Mouse (Mus musculus) myocyte (in vitro differentiated cells): Measurements from ENCODE around the gene Slc25a29. TPM values are rescaled to one million over a fixed set of nuclear protein-coding genes. Genes with fewer than 3 reads are reported as not detected.
"Not testable (repeated sequence)": the region's sequence is repeated elsewhere in the genome, so short reads cannot be mapped to it uniquely, and the experiment has no call there.

Source experiments
- H3K27me3 ChIP-seq: one replicate; pipeline ENCODE4 v1.6.1; 2011; ENCODE audit not compliant: control insufficient read depth, insufficient read depth, insufficient read length
- H3K36me3 ChIP-seq: one replicate; pipeline ENCODE4 v1.6.1; 2011; ENCODE audit not compliant: control insufficient read depth, insufficient read depth
- H3K4me2 ChIP-seq: one replicate; pipeline ENCODE4 v1.6.1; 2011; ENCODE audit warnings: low read depth, control low read depth
- H3K4me3 ChIP-seq: one replicate; pipeline ENCODE4 v1.5.1; 2011; ENCODE audit warnings: mild to moderate bottlenecking, control low read depth, moderate library complexity
- H3K79me2 ChIP-seq: one replicate; pipeline ENCODE4 v1.6.1; 2011; ENCODE audit not compliant: control insufficient read depth, insufficient read depth
- H3ac ChIP-seq: one replicate; pipeline ENCODE4 v1.6.1; 2011; ENCODE audit not compliant: control insufficient read depth, insufficient read length
- CEBPB ChIP-seq: IDR thresholded peaks from 2 replicates; pipeline ENCODE4 v1.6.1; 2011; ENCODE audit warnings: mild to moderate bottlenecking, moderate library complexity; ENCODE audit not compliant: poor library complexity, insufficient read depth, severe bottlenecking
- E2F4 ChIP-seq: IDR thresholded peaks from one replicate; pipeline ENCODE4 v1.6.1; 2011; ENCODE audit warnings: mild to moderate bottlenecking, control low read depth, moderate library complexity; ENCODE audit not compliant: insufficient read depth
- MAX ChIP-seq: IDR thresholded peaks from one replicate; pipeline ENCODE4 v1.6.1; 2011; ENCODE audit warnings: low read depth, mild to moderate bottlenecking, control low read depth
- MYOD1 ChIP-seq, 3 experiments: IDR thresholded peaks; one replicate each; pipeline ENCODE4 v1.6.1; 2011; ENCODE audit warnings: control low read depth in 2 of 3, low read depth in 2 of 3, mild to moderate bottlenecking in 2 of 3, moderate library complexity in 1 of 3; ENCODE audit not compliant: insufficient read length in 2 of 3, control insufficient read depth in 1 of 3
- MYOG ChIP-seq, 3 experiments: IDR thresholded peaks; one replicate each; pipeline ENCODE4 v1.6.1; 2011; ENCODE audit warnings: control low read depth in 2 of 3, low read depth in 2 of 3, mild to moderate bottlenecking in 2 of 3; ENCODE audit not compliant: insufficient read length in 2 of 3, control insufficient read depth in 1 of 3, insufficient read depth in 1 of 3
- POLR2A ChIP-seq: IDR thresholded peaks from one replicate; pipeline ENCODE4 v1.6.1; 2011; ENCODE audit warnings: low read depth, mild to moderate bottlenecking, control low read depth, moderate library complexity; ENCODE audit not compliant: insufficient read length
- POLR2AphosphoS2 ChIP-seq: IDR thresholded peaks from one replicate; pipeline ENCODE4 v1.6.1; 2011; ENCODE audit warnings: low read depth, control low read depth; ENCODE audit not compliant: insufficient read length
- REST ChIP-seq: IDR thresholded peaks from one replicate; pipeline ENCODE4 v1.6.1; 2011; ENCODE audit warnings: mild to moderate bottlenecking, control low read depth, moderate library complexity; ENCODE audit not compliant: insufficient read depth, insufficient read length
- SRF ChIP-seq: IDR thresholded peaks from one replicate; pipeline ENCODE4 v1.6.1; 2011; ENCODE audit warnings: low read depth; ENCODE audit not compliant: control insufficient read depth, insufficient read length
- TCF12 ChIP-seq: IDR thresholded peaks from one replicate; pipeline ENCODE4 v1.6.1; 2011; ENCODE audit warnings: mild to moderate bottlenecking, control low read depth; ENCODE audit not compliant: poor library complexity, insufficient read depth, severe bottlenecking
- TCF3 ChIP-seq: IDR thresholded peaks from one replicate; pipeline ENCODE4 v1.6.1; 2011; ENCODE audit warnings: low read depth, control low read depth; ENCODE audit not compliant: insufficient read length
- USF1 ChIP-seq: IDR thresholded peaks from one replicate; pipeline ENCODE4 v1.6.1; 2011; ENCODE audit warnings: low read depth, mild to moderate bottlenecking, control low read depth, moderate library complexity
- polyA plus RNA-seq: library from polyadenylated mRNA; unstranded; fragments of >200 nt; fragmentation: generic; extraction: Trizol; gene quantifications from one replicate; pipeline ENCODE4 v1.2.1, GENCODE M21; 2012; ENCODE audit warnings: missing spikeins

Slc25a29 gene
- polyA plus RNA-seq, 1 experiment = 20.9 TPM

DNA sequence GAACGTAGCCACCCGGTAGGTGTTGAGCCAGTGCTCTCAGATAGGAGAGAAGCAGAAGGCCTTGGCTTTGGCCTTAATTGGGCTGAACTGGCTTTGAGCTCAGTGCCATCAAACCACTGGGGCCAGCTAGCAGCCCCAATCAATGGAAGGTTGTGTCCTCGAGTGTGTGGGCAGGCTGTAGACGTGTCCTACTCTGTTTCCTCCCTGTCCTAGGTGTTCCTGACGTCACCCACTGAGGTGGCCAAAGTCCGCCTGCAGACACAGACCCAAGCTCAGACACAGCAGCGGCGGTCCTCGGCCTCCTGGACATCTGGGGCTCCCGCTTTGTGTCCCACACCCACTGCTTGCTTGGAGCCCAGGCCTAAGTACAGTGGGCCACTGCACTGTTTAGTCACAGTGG lies 19.4 kb upstream of the Slc25a29 start:
- no peaks in the 10 kb centered on the region for H3K79me2 ChIP-seq
- TF ChIP-seq MYOD1 (IDR thresholded peaks at IDR 0.05; ENCODE audit: control insufficient read depth in 1 of 3, insufficient read length in 2 of 3, low read depth in 2 of 3) (no peak), TCF3 (no peak), CEBPB (no peak), REST (no peak), MYOG (IDR thresholded peaks at IDR 0.05; ENCODE audit: control insufficient read depth in 1 of 3, insufficient read depth in 1 of 3, insufficient read length in 2 of 3, low read depth in 2 of 3) (no peak), USF1 (no peak), MAX (no peak), SRF (no peak), POLR2A (no peak), POLR2AphosphoS2 (no peak)
- no peak overlapping the region for H3K4me2 ChIP-seq
- no peaks in the 10 kb centered on the region for H3K27me3 ChIP-seq
- no peak overlapping the region for H3K4me3 ChIP-seq
- no peaks in the 10 kb centered on the region for H3K36me3 ChIP-seq
- no peak overlapping the region for H3ac ChIP-seq

DNA sequence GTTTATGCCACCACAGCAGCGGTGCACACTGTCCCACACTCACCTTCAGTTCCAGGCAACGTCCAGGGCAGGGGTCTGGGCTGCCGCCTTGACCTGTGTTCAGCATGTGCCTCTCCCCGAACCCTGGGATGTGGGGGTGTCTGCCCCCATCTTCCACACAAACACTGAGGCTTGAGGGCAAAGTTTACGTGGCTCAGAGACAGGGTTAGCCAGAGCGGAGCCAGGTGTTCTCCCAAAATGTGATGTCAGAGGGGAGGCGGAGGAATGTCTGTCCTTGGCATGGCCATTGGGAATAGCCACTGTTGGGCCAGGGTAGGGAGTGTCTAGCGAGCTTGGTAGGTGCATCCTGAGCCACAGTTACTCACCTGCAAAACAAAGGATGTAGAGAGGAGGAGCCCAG lies 17.1 kb upstream of the Slc25a29 start:
- H3K79me2 ChIP-seq = no peaks in the 10 kb centered on the region
- H3K4me3 ChIP-seq = no peak overlapping the region
- no peak overlapping the region for H3ac ChIP-seq
- H3K27me3 ChIP-seq = no peaks in the 10 kb centered on the region
- TF ChIP-seq REST (no peak), CEBPB (no peak)
- H3K36me3 ChIP-seq = no peaks in the 10 kb centered on the region
- no peak overlapping the region for H3K4me2 ChIP-seq

- H3K4me2 ChIP-seq = no peak overlapping the region
These were observed 15.2 kb upstream of the Slc25a29 start for GRCm38 (mm10) chr12:108850886-108851285.

DNA sequence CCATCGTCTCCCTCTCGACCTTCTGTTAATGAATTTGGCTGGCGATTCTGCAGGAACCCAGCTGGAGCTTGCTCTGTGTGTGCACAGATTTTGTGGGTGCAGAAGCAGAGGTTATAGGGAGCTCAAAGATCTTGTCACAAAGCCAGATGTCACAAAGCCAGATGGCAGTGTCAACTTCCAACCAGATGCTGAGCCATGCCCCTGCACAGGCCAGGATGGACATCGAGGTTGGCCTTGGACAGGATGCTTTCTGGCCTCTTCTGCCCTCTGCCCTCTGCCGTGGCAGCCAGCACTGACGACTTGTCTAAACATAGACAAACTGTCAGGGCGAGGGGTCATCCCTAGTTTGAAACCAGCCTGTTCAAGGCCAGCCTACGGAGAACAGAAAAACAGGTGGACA lies 14.4 kb upstream of the Slc25a29 start:
- Histone ChIP-seq H3K79me2 (no peaks in the 10 kb centered on the region), H3K27me3 (no peaks in the 10 kb centered on the region), H3K4me3 (no peak overlapping the region), H3K36me3 (no peaks in the 10 kb centered on the region), H3ac (no peak overlapping the region), H3K4me2 (no peak overlapping the region)
- no peak for TF ChIP-seq REST
- no peak for TF ChIP-seq TCF12
- no peak for TF ChIP-seq TCF3

More at GRCm38 (mm10) chr12:108850886-108851285, 15.2 kb upstream of the Slc25a29 start:
- TF ChIP-seq MYOG (IDR thresholded peaks at IDR 0.05; ENCODE audit: control insufficient read depth in 1 of 3, insufficient read depth in 1 of 3, insufficient read length in 2 of 3, low read depth in 2 of 3) (no peak), TCF12 (no peak), MAX (no peak), E2F4 (no peak), TCF3 (no peak), REST (no peak), POLR2AphosphoS2 (no peak), CEBPB (no peak), MYOD1 (IDR thresholded peaks at IDR 0.05; ENCODE audit: control insufficient read depth in 1 of 3, insufficient read length in 2 of 3, low read depth in 2 of 3) (no peak), USF1 (no peak), POLR2A (no peak), SRF (no peak)
- no peaks in the 10 kb centered on the region for H3K79me2 ChIP-seq
- H3ac ChIP-seq = no peak overlapping the region
- H3K36me3 ChIP-seq = no peaks in the 10 kb centered on the region
- no peaks in the 10 kb centered on the region for H3K27me3 ChIP-seq
- H3K4me3 ChIP-seq = no peak overlapping the region

- peak in 1 of 3 experiments; percentile 8 for TF ChIP-seq MYOG (IDR thresholded peaks at IDR 0.05; ENCODE audit: control insufficient read depth in 1 of 3, insufficient read depth in 1 of 3, insufficient read length in 2 of 3, low read depth in 2 of 3)
- no peak for TF ChIP-seq SRF
- Histone ChIP-seq H3K36me3 (no peaks in the 10 kb centered on the region), H3ac (no peak overlapping the region), H3K79me2 (no peaks in the 10 kb centered on the region), H3K4me2 (no peak overlapping the region), H3K27me3 (no peaks in the 10 kb centered on the region), H3K4me3 (no peak overlapping the region)
These were observed 13.9 kb upstream of the Slc25a29 start for GRCm38 (mm10) chr12:108849488-108850022.

- not testable (repeated sequence) for H3ac ChIP-seq, H3K4me3 ChIP-seq, H3K27me3 ChIP-seq, H3K79me2 ChIP-seq, H3K4me2 ChIP-seq, H3K36me3 ChIP-seq
These were observed 12.3 kb upstream of the Slc25a29 start for GRCm38 (mm10) chr12:108848033-108848432.
